Mouse (Mus musculus) liver, embryonic 14.5 days (tissue): ENCODE results near the gene Gm17018. TPM values are rescaled to one million over a fixed set of nuclear protein-coding genes. Genes with fewer than 3 reads are reported as not detected.

Experiments
- ATAC-seq: fragments of 200-750 bp; cut with Nextera tagmentation; 2 replicates; pipeline ENCODE4 v1.8.0; 2017; ENCODE audit warnings: moderate number of reproducible peaks, mild to moderate bottlenecking, moderate library complexity; ENCODE audit not compliant: insufficient read depth
- DNase-seq, 3 experiments: peaks; one replicate each; pipeline ENCODE4 v3.0.0-alpha.2; 2012 to 2013; ENCODE audit warnings: low read depth in 3 of 3, low spot score in 3 of 3
- H3K27ac ChIP-seq: fragments of 300-500 bp; sonication (generic); 2 replicates; pipeline ENCODE4 v1.5.1; 2014; ENCODE audit warnings: moderate library complexity, mild to moderate bottlenecking, control low read depth, inconsistent platforms
- H3K27me3 ChIP-seq: fragments of 300-500 bp; sonication (generic); 2 replicates; pipeline ENCODE4 v1.6.1; 2014; ENCODE audit warnings: mild to moderate bottlenecking, low read length, moderate library complexity; ENCODE audit not compliant: control insufficient read depth, insufficient read depth
- H3K36me3 ChIP-seq: fragments of 300-500 bp; sonication (generic); replicated peaks from 2 replicates; pipeline ENCODE4 v1.6.1; 2014; ENCODE audit warnings: low read depth; ENCODE audit not compliant: control insufficient read depth, insufficient read depth
- H3K4me1 ChIP-seq, 2 experiments: fragments of 200-500 bp in 1 of 2; fragments of 300-500 bp in 1 of 2; sonication (generic) in 1 of 2; replicated peaks; 2 replicates each; pipeline ENCODE4 v1.6.1; 2012 to 2014; ENCODE audit warnings: antibody characterized with exemption in 1 of 2, inconsistent platforms in 1 of 2, low read length in 1 of 2; ENCODE audit not compliant: control insufficient read depth in 2 of 2, insufficient read depth in 2 of 2
- H3K4me2 ChIP-seq: fragments of 300-500 bp; sonication (generic); 2 replicates; pipeline ENCODE4 v1.6.1; 2014; ENCODE audit warnings: low read depth, mild to moderate bottlenecking, control low read depth, moderate library complexity
- H3K4me3 ChIP-seq, 2 experiments: fragments of 200-500 bp in 1 of 2; fragments of 300-500 bp in 1 of 2; sonication (generic) in 1 of 2; 2 replicates each; pipeline ENCODE4 v1.5.1; 2012 to 2014; ENCODE audit warnings: low read depth in 2 of 2, low read length in 2 of 2, mild to moderate bottlenecking in 2 of 2, control low read depth in 1 of 2, inconsistent platforms in 1 of 2, moderate library complexity in 1 of 2; ENCODE audit not compliant: insufficient read depth in 1 of 2
- H3K9ac ChIP-seq: fragments of 300-500 bp; sonication (generic); replicated peaks from 2 replicates; pipeline ENCODE4 v1.6.1; 2014; ENCODE audit warnings: mild to moderate bottlenecking, control low read depth, moderate library complexity
- H3K9me3 ChIP-seq: fragments of 300-500 bp; sonication (generic); 2 replicates; pipeline ENCODE4 v1.6.1; 2016; ENCODE audit warnings: low read length, mixed read lengths; ENCODE audit not compliant: control insufficient read depth
- CTCF ChIP-seq: IDR thresholded peaks from 2 replicates; pipeline ENCODE4 v1.5.1; 2016; ENCODE audit warnings: antibody characterized with exemption, low read depth, control low read depth
- EP300 ChIP-seq: IDR thresholded peaks from 2 replicates; pipeline ENCODE4 v1.6.1; 2016; ENCODE audit warnings: antibody characterized with exemption, low read depth
- WGBS: fragments of 180-500 bp; shearing (Covaris S2); extraction: QIAGEN DNeasy Blood & Tissue Kit; methylation state at CpG from one replicate; pipeline ENCODE4 v1.1.7; 2014; ENCODE audit not compliant: insufficient replicate concordance; 5-methylcytosine and 5-hydroxymethylcytosine counted together
- polyA plus RNA-seq, 2 experiments: library from polyadenylated mRNA; depleted of rRNA in 1 of 2; stranded (reverse) in 1 of 2; unstranded in 1 of 2; fragments of >200 nt; fragmentation: Nextera tagmentation in 1 of 2; extraction: Ambion mirVana in 1 of 2; gene quantifications; 2 replicates each; pipeline versions ENCODE4 v1.2.1 to v1.2.3; 2012 to 2014

Gm17018 gene
- polyA plus RNA-seq, 2 experiments, result 7.5 to 15.5 TPM

DNA sequence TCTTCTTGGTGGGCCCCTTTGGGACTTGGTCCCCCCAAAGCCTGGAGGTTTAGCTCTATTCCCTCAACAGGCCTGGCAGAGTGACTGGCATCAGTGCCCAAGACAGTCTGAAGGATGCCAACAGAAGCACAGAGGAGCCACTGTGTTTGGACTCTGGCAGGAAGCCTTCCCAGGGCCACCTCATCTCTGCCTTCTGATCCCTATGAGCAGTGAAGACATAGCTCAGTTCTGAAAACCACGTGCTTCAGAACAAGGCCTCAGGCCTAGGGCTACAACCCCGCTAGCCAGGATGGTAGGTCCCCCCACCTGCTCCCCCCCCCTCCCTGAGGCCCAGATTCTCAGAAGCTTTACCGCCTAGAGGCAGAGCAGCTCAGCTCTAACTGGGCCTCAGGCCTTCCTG, 54.5 kb downstream of the Gm17018 start:
- Histone ChIP-seq H3K27me3 (no peaks in the 10 kb centered on the region), H3K4me1 (peaks cover 0 to 3% of the 10 kb centered on the region in 2 experiments; a peak in 3 of 4 replicates), H3K4me2 (no peak overlapping the region), H3K9ac (no peak overlapping the region), H3K9me3 (no peaks in the 10 kb centered on the region), H3K36me3 (no peaks in the 10 kb centered on the region), H3K27ac (no peak overlapping the region), H3K4me3 (no peak overlapping the region)
- TF ChIP-seq CTCF, result no peak
- no peak for TF ChIP-seq EP300
- DNase-seq (no peak), ATAC-seq (0 out of 2 replicates have a peak, but pooled peaks have one; percentile 26)
- WGBS, result 64% methylated on average over 3 of the region's 3 CpGs

DNA sequence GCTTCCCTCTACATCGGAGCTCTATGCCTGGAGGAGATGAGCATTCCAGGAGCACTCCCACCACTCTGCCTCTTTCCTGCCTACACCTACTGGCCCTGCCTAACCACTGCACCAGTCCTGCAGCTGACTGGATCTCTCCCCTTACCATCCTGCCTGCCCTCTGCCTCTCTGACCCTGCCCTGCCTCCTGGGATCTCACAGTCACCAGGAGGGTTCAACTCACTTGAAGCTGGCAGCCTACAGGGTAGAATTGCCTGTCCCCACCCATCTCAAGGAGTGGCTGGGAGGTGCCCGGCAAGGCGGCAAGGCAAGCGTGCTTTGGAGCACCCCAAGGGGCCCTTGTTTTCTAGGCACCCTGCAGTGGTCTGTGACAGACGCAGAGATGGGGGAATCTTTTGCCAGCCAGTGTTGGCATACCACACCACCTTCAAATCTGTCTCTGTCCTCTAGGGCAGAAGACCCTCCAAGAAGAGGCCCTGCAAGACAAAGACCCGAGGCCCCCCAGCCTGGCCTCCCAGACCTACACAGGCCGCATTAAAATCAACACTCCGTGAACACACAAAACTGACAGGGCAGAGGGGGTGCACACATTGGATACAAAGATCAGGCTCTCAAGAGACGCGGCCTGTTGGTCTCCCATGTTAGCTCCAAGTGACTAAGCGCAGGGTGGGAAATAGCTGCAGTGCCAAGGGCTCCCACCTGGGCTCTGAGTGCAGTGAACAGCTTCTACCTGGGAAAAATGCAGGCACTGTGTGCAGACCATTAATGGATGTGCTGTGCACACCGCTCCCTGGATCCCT, 55.2 kb downstream of the Gm17018 start:
- Histone ChIP-seq H3K4me2 (no peak overlapping the region), H3K9ac (no peak overlapping the region), H3K36me3 (no peaks in the 10 kb centered on the region), H3K4me1 (peaks cover 0 to 3% of the 10 kb centered on the region in 2 experiments; a peak in 3 of 4 replicates), H3K4me3 (no peak overlapping the region), H3K27me3 (no peaks in the 10 kb centered on the region), H3K9me3 (no peaks in the 10 kb centered on the region), H3K27ac (no peak overlapping the region)
- DNase-seq (no peak), ATAC-seq (peak; percentile 70)
- WGBS, result 69% methylated on average over 12 of the region's 12 CpGs
- TF ChIP-seq CTCF, result no peak
- TF ChIP-seq EP300, result no peak

DNA sequence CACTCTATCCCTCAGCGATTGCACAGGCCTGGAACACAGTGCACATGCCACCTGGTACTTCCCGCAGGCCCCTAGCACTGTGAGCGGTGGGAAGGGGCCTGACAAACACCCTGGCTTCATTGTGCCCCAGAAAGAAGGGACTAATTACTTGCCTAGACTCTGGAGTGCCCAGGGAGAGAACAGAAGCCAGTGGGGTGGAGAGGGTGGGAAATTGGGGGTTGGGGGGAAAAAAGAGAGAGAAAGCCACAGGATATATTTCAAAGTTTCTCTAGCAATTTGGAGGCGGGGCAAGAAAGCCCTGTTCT, 55.8 kb downstream of the Gm17018 start:
- no peak overlapping the region for H3K4me2 ChIP-seq
- H3K36me3 ChIP-seq, result no peaks in the 10 kb centered on the region
- H3K27me3 ChIP-seq, result no peaks in the 10 kb centered on the region
- no peaks in the 10 kb centered on the region for H3K9me3 ChIP-seq
- H3K4me3 ChIP-seq, result no peak overlapping the region
- ATAC-seq (no peak), DNase-seq (no peak)
- 82% methylated on average over 4 of the region's 4 CpGs for WGBS
- TF ChIP-seq CTCF, result no peak
- no peak for TF ChIP-seq EP300
- H3K27ac ChIP-seq, result no peak overlapping the region
- no peak overlapping the region for H3K9ac ChIP-seq
- H3K4me1 ChIP-seq, result peaks cover 0 to 3% of the 10 kb centered on the region in 2 experiments; a peak in 3 of 4 replicates

DNA sequence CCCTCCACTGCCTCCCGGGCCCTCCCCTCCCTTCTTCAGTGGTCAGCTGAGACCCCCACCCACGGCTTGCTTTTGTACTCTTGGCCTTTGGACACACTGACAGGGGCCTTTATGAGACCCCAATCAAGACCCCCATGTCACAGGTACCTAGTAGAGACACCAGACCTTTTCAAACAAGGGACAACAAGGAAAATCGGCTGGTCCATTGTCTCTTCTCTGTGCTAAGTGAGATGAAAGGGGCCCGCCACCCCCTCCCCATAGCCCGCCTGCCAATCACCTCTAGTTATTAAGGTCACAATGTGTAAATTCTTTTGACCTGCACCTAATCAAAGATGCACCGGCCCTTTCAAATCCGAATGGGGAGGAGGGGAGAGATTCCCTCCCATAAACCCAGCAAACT, 56.3 kb downstream of the Gm17018 start:
- no peak overlapping the region for H3K27ac ChIP-seq
- H3K36me3 ChIP-seq, result no peaks in the 10 kb centered on the region
- no peaks in the 10 kb centered on the region for H3K27me3 ChIP-seq
- peaks cover 0 to 3% of the 10 kb centered on the region in 2 experiments; a peak in 3 of 4 replicates for H3K4me1 ChIP-seq
- WGBS, result 60% methylated on average over 7 of the region's 7 CpGs
- ATAC-seq (no peak), DNase-seq (no peak)
- no peak overlapping the region for H3K9ac ChIP-seq
- H3K4me3 ChIP-seq, result no peak overlapping the region
- no peak overlapping the region for H3K4me2 ChIP-seq
- TF ChIP-seq CTCF, result no peak
- TF ChIP-seq EP300, result no peak
- no peaks in the 10 kb centered on the region for H3K9me3 ChIP-seq

DNA sequence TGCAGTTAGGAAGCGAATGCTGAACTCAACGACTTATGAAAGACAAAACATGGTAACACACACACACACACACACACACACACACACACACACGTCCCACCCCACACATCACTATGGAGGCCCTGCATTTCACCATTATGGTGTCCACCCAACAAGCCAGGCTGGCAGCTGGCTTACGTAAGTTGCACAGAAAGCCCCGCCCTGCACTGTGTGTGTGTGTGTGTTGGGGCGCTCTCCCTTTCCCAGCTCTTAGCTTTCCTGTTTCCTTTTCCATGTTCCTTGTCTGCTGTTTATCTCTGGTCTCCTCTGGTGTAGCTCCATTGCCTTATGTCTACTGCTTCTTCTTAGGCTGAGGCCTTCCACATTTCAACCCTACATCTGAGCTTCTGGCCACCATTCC, 57.8 kb downstream of the Gm17018 start:
- no peak overlapping the region for H3K9ac ChIP-seq
- no peak overlapping the region for H3K27ac ChIP-seq
- H3K27me3 ChIP-seq, result no peaks in the 10 kb centered on the region
- no peak for TF ChIP-seq EP300
- TF ChIP-seq CTCF, result no peak
- no peak overlapping the region for H3K4me2 ChIP-seq
- ATAC-seq (no peak), DNase-seq (no peak)
- no peaks in the 10 kb centered on the region for H3K9me3 ChIP-seq
- WGBS, result 77% methylated on average over 6 of the region's 6 CpGs
- H3K4me1 ChIP-seq, result peaks cover 0 to 3% of the 10 kb centered on the region in 2 experiments; a peak in 3 of 4 replicates
- no peaks in the 10 kb centered on the region for H3K36me3 ChIP-seq
- H3K4me3 ChIP-seq, result no peak overlapping the region
